Mouse (Mus musculus): ENCODE results near the gene Acly. TPM values are rescaled to one million over a fixed set of nuclear protein-coding genes. Genes with fewer than 3 reads are reported as not detected.

Acly gene
- 87.1 and 94.6 TPM in 2 replicates for polyA plus RNA-seq (2012; rRNA removed)

- TF ChIP-seq CTCF (IDR thresholded peaks at IDR 0.05; ENCODE audit: extremely low read depth, insufficient read depth, low read length), result no peak
- peak; percentile 96 for TF ChIP-seq POLR2A (IDR thresholded peaks at IDR 0.05; ENCODE audit: extremely low read depth, insufficient read depth, low read length)
These were observed at the start of gene Acly for GRCm38 (mm10) chr11:100527458-100528374. Gene Acly (minus strand): TSS chr11:100528000.

GRCm38 (mm10) chr11:100576256-100576655, 48.5 kb upstream of the Acly start:
- Histone ChIP-seq H3K4me1 (ENCODE audit: control insufficient read depth, insufficient read depth, low read length) (peaks cover 3% of the 10 kb centered on the region; the same call in 1 of the 2 replicates), H3K27ac (ENCODE audit: insufficient read depth, low read length) (peak overlapping the region; percentile 78), H3K4me3 (ENCODE audit: insufficient read depth, low read length) (peak overlapping the region; percentile 44)
- TF ChIP-seq CTCF (IDR thresholded peaks at IDR 0.05; ENCODE audit: extremely low read depth, insufficient read depth, low read length), result no peak
- TF ChIP-seq POLR2A (IDR thresholded peaks at IDR 0.05; ENCODE audit: extremely low read depth, insufficient read depth, low read length), result no peak

More at GRCm38 (mm10) chr11:100527458-100528374, at the start of gene Acly:
- Histone ChIP-seq H3K27ac (ENCODE audit: insufficient read depth, low read length) (peak within 1 kb of the TSS; percentile 4), H3K4me1 (ENCODE audit: control insufficient read depth, insufficient read depth, low read length) (peaks cover 3% of the 10 kb centered on the region; the same call in 1 of the 2 replicates), H3K4me3 (ENCODE audit: insufficient read depth, low read length) (peak within 1 kb of the TSS; percentile 70)

DNA sequence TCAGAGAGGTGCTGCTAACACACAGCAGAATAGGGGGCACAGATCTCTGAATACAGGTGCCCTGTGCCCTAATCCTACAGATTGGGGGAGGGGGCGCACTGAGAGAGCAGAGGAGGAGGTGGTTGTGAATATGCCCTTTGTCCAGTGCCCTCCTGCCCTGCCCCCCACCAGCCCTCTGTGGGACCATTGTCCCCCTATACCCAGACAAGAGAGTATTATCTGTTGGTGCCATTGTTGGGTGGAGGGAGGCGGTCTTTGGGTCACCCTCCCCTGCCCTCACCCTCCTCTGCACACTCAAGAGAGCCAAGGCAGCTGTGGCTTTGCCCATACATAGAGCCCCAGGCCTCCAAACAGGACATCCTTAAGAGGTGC, 47.7 kb upstream of the Acly start:
- Histone ChIP-seq H3K4me1 (ENCODE audit: control insufficient read depth, insufficient read depth, low read length) (peaks cover 3% of the 10 kb centered on the region; the same call in 1 of the 2 replicates), H3K27ac (ENCODE audit: insufficient read depth, low read length) (peak overlapping the region; percentile 82), H3K4me3 (ENCODE audit: insufficient read depth, low read length) (peak overlapping the region; percentile 44)
- no peak for TF ChIP-seq CTCF (IDR thresholded peaks at IDR 0.05; ENCODE audit: extremely low read depth, insufficient read depth, low read length)
- peak; percentile 19; the same call in 1 of the 2 replicates for TF ChIP-seq POLR2A (IDR thresholded peaks at IDR 0.05; ENCODE audit: extremely low read depth, insufficient read depth, low read length)

GRCm38 (mm10) chr11:100574708-100575483, 47.1 kb upstream of the Acly start, which contains the start of gene Cnp:
Gene Cnp (plus strand): TSS chr11:100574904.
- peak within 1 kb of the TSS; percentile 44 for H3K4me3 ChIP-seq (ENCODE audit: insufficient read depth, low read length)
- 0 out of 2 replicates have a peak, but pooled peaks have one; percentile 13 for TF ChIP-seq CTCF (IDR thresholded peaks at IDR 0.05; ENCODE audit: extremely low read depth, insufficient read depth, low read length)
- no peak for TF ChIP-seq POLR2A (IDR thresholded peaks at IDR 0.05; ENCODE audit: extremely low read depth, insufficient read depth, low read length)
- H3K27ac ChIP-seq (ENCODE audit: insufficient read depth, low read length), result peak within 1 kb of the TSS; percentile 82
- peaks cover 3% of the 10 kb centered on the region; the same call in 1 of the 2 replicates for H3K4me1 ChIP-seq (ENCODE audit: control insufficient read depth, insufficient read depth, low read length)

- peak overlapping the region; percentile 82 for H3K27ac ChIP-seq (ENCODE audit: insufficient read depth, low read length)
- H3K4me3 ChIP-seq (ENCODE audit: insufficient read depth, low read length), result peak overlapping the region; percentile 44
- no peak for TF ChIP-seq POLR2A (IDR thresholded peaks at IDR 0.05; ENCODE audit: extremely low read depth, insufficient read depth, low read length)
- no peak for TF ChIP-seq CTCF (IDR thresholded peaks at IDR 0.05; ENCODE audit: extremely low read depth, insufficient read depth, low read length)
- H3K4me1 ChIP-seq (ENCODE audit: control insufficient read depth, insufficient read depth, low read length), result peaks cover 3% of the 10 kb centered on the region; the same call in 1 of the 2 replicates
These were observed 46.4 kb upstream of the Acly start for GRCm38 (mm10) chr11:100574188-100574587.

GRCm38 (mm10) chr11:100571202-100571567, 43.4 kb upstream of the Acly start:
- Histone ChIP-seq H3K4me1 (ENCODE audit: control insufficient read depth, insufficient read depth, low read length) (no peaks in the 10 kb centered on the region), H3K4me3 (ENCODE audit: insufficient read depth, low read length) (peak overlapping the region; percentile 25), H3K27ac (ENCODE audit: insufficient read depth, low read length) (peak overlapping the region; percentile 1; the same call in 1 of the 2 replicates)
- TF ChIP-seq CTCF (IDR thresholded peaks at IDR 0.05; ENCODE audit: extremely low read depth, insufficient read depth, low read length), result no peak
- peak; percentile 37; the same call in 1 of the 2 replicates for TF ChIP-seq POLR2A (IDR thresholded peaks at IDR 0.05; ENCODE audit: extremely low read depth, insufficient read depth, low read length)

- peak; percentile 90 for TF ChIP-seq CTCF (IDR thresholded peaks at IDR 0.05; ENCODE audit: extremely low read depth, insufficient read depth, low read length)
- TF ChIP-seq POLR2A (IDR thresholded peaks at IDR 0.05; ENCODE audit: extremely low read depth, insufficient read depth, low read length), result no peak
- no peaks in the 10 kb centered on the region for H3K4me1 ChIP-seq (ENCODE audit: control insufficient read depth, insufficient read depth, low read length)
- 0 out of 2 replicates have a peak overlapping the region, but pooled peaks have one; percentile 1 for H3K27ac ChIP-seq (ENCODE audit: insufficient read depth, low read length)
- peak overlapping the region; percentile 25 for H3K4me3 ChIP-seq (ENCODE audit: insufficient read depth, low read length)
These were observed 42.8 kb upstream of the Acly start for GRCm38 (mm10) chr11:100570430-100571201.

GRCm38 (mm10) chr11:100569789-100570188, 42.0 kb upstream of the Acly start:
- Histone ChIP-seq H3K27ac (ENCODE audit: insufficient read depth, low read length) (no peak overlapping the region), H3K4me3 (ENCODE audit: insufficient read depth, low read length) (no peak overlapping the region), H3K4me1 (ENCODE audit: control insufficient read depth, insufficient read depth, low read length) (no peaks in the 10 kb centered on the region)
- no peak for TF ChIP-seq POLR2A (IDR thresholded peaks at IDR 0.05; ENCODE audit: extremely low read depth, insufficient read depth, low read length)
- no peak for TF ChIP-seq CTCF (IDR thresholded peaks at IDR 0.05; ENCODE audit: extremely low read depth, insufficient read depth, low read length)
